Mouse (Mus musculus): ENCODE data around the gene Phactr1.

The Phactr1 gene

GRCm38 (mm10) chr13:42760907-42761544, 80.6 kb downstream of the Phactr1 start:
- DNase-seq: no peak

DNA sequence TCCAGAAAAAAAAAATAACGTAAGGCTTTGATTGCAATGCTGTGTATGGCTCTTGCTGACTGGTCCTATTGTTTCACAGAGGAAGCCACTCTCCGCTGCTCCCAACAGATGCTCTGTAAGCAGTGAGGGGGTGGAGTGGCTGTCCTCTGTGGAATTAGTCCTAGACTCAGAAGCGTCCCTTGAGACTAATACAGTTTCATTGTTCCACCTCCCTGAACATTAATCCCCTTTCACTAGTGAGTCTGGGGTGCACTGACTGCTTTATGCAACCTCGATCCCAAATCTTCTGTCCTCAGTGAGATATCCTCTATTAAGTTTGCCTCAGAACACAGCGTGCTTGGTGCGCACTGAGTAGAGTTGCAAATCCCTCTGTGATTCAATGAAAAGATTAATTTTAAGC, 91.9 kb downstream of the Phactr1 start:
- DNase-seq: no peak

- DNase-seq: no peak
Observed at GRCm38 (mm10) chr13:42774040-42774439, 93.6 kb downstream of the Phactr1 start.

- DNase-seq: no peak
Observed at GRCm38 (mm10) chr13:42782151-42782550, 101.7 kb downstream of the Phactr1 start.

- DNase-seq: peak; percentile 10
Observed at GRCm38 (mm10) chr13:42789221-42789620, 108.8 kb downstream of the Phactr1 start.

GRCm38 (mm10) chr13:42792279-42792678, 111.9 kb downstream of the Phactr1 start:
- DNase-seq: peak; percentile 14

DNA sequence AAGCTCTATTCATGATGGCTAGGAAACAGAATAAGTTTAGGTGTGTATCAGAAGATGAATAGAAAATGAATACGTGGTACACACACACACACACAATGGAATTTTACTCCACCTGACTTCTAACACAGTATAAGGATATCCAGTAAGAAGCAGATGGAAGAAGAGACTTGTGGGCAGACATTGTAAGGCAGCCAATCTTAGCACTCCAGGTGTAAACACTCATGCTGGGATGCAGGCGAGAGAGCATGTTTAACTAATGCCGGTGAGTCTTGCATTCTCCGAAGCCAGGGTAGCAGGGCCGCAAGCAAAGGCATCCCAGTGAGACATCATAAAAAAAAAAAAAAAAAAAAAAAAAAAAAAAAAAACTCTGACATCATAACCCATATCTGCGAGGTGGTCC, 120.1 kb downstream of the Phactr1 start:
- DNase-seq: no peak

GRCm38 (mm10) chr13:42804314-42804713, 123.9 kb downstream of the Phactr1 start:
- no peak for DNase-seq

- DNase-seq: no peak
Observed at GRCm38 (mm10) chr13:42812762-42813161, 132.3 kb downstream of the Phactr1 start.

GRCm38 (mm10) chr13:42818378-42818777, 138.0 kb downstream of the Phactr1 start:
- DNase-seq: peak; percentile 69

DNA sequence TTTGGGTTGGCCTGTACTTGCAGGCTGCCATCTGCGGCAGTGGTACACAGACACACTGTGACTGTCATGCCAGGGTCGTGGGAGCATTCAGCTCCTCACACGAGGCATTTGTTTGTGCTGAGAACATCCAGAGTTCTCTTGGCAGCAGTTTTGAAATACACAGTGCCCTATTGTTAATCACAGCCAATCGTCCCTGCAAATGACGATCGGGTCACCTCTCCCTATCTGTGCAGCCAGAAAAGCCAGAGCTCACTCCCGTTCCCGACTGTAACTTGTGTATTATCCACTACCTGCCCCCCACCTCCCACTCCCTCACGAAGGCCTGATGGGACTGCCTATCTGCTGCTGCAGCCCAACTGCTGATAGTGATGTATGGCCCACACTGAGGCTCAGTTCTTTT, 140.1 kb downstream of the Phactr1 start:
- DNase-seq: no peak

GRCm38 (mm10) chr13:42821426-42822106, 141.1 kb downstream of the Phactr1 start:
- peak; percentile 16 for DNase-seq

GRCm38 (mm10) chr13:42822545-42822944, 142.1 kb downstream of the Phactr1 start:
- DNase-seq: peak; percentile 84

DNA sequence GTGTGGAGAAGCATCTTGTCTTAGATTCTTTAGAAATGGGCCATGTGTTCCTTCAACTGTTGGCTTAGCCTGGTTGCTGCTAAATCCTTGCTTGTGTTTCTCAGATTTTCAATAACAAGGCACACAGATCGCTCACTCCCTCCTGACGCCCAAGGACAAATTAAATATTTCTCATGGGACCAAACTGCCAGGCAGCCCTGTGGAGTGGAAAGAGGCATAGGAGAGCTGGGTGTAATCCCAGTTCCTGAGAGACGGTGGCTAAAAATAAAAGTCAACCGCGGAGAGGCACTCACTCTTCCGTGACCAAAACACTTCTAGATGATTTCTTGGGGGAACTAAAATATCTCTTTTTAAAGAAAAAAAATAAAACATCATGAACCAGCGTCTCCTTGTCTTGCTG, 143.5 kb downstream of the Phactr1 start:
- no peak for DNase-seq

DNA sequence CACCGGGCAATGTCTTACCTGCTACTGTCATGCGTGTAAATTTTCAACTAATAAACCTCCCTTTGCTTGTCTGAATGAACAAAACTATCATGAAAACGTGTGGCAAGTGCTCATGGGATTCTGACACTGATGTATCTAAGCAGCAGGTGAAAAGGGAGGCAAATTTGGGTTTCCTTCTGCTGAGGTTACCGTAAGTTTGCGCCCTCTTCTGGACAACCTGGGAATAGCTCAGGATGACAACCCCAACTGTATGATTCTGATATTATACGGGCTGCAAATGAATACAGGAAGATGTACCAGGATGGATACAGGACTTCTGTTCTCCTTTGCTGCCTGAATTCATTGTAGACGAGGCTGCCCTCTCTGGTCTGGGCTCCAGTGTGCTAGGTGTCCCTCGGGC, 146.2 kb downstream of the Phactr1 start:
- peak; percentile 45 for DNase-seq

DNA sequence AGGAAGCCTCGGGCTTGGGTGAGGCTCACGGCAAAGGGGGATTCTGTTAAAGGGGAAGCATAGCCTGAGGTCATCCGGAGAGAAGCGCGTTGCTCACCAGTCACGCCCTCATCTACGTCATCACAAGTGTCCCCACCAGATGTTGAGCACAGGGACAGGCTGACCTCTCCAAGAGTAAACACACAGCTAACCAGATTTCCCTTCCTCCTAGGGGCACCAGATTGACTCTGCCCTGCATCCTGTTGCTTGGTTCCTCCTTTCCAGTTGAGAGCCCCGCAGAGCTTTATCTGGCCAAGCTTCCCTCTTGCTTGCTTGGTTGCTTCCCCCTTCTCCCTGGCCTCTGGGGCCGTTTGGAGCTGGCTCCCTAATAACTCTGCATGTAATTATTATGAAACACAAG, 148.6 kb downstream of the Phactr1 start:
- peak; percentile 22 for DNase-seq

DNA sequence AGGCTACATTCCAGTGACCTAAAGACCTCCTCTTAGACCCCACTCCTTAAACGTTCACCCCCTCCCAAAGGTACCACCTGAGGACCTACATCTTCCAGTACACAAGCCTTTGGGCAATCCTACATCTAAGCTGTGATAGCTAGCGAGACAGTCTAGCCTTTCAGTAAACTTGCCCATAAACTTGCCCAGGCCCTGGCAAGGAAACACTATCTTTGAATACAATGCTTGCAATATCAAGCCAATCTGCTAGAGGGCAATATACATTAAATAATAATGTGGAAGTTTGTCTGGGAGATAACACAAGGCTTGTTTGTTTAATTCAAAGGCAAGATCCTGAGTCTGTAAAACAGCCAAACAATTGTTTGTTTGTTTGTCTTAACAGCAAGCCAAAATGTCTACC, 155.0 kb downstream of the Phactr1 start:
- DNase-seq: peak; percentile 43

GRCm38 (mm10) chr13:42839358-42839757, 158.9 kb downstream of the Phactr1 start:
- no peak for DNase-seq

GRCm38 (mm10) chr13:42852086-42852485, 171.7 kb downstream of the Phactr1 start:
- DNase-seq: no peak

DNA sequence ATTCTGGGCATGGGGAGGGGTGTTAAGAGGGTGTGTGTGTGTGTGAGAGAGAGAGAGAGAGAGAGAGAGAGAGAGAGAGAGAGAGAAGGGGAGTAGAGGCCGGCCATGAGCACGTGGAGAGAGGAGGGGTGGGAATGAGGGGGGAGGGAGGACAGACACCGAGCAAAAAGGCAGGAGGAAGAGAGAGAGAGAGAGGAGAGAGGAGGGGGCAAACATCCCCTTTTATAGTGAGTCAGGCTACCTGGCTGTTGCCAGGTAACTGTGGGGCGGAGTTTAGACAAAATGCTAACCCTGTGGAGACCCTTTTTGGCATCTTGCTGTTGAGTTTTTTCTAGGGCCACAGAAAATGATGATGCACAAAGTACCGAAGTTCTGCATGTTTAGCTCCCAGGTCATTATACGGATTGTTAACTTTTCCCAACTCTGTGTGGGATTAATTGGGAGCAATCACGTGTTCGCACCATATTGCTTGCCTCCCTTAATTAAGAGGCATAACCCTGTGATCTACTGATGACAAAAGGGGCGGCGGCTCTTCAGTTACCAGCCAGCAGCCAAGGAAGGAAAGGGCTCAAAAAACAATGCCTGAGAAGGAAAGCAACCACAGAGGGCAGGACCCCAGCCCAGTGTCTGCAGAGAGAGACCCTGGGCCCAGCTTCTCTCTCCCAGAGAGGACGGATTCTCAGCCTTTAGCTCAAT, 173.6 kb downstream of the Phactr1 start:
- no peak for DNase-seq

DNA sequence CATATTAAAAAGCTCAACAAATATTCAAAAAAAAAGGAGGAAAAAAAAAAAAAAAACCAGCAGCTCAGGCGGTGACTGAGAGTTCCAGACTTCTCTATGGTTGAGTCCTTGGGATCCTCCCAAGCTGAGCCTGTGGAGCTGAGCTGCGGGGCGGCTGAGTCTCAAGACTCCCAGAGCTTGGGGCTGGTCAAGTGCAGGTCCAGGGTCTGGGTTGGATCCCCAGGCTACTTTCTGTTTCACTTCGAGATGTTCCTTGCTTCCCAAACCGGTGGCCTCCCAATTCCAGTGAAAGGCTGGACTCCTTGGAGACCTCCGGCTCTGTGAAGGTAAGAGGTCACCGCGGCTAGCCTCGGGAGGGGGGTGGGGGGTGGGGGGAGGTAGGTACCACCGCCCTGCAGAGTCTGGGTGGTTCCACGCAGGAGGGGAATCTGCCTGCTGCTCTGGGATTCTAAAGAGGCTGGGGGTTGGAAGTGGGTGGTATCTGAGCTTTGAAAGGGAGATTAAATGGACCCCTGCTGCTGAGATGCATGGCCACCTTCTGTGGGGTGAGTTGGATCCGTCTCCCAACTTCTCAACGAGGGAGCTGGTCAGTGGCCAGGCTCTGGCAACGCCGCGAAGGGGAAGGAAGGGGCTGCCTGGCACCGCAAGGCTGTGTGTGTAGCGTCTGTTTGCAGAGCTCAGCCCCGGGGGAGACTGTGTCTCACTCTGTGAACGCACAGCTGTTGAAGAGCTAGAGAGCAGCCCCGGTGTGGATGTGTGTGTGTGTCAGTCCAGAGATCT, 185.9 kb downstream of the Phactr1 start:
- DNase-seq: peak; percentile 25

GRCm38 (mm10) chr13:42867026-42867425, 186.6 kb downstream of the Phactr1 start:
- no peak for DNase-seq

DNA sequence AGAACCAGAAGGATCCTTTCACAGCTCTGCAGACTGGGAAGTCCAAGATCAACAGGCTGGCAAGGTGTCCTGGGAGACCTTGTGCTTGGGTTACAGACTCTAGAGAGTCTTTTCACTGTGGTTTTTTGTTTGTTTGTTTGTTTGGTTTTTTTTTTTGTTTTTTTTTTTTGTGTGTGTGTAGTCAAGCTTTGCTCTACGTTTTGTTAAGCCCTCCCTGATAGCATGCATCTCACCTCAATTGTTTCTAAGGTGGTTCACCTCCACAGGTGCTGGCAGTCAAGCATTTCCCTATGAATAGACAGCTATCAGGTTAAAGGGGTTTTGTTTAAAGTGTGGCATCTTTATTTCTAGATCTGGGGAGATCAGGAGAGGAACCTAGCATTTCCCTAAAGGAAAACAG, 191.7 kb downstream of the Phactr1 start:
- no peak for DNase-seq
